Comparison of ENCODE assay signal across 8 mouse cellular contexts in genomic region chr17:69383201-69383940, GRCm38 (mm10). TPM values are rescaled to one million over a fixed set of nuclear protein-coding genes. Genes with fewer than 3 reads are reported as not detected.
DNase-seq lines count a peak whose midpoint lies in the region; ATAC-seq and TF ChIP-seq lines count a peak whose summit lies in the region.

No protein-coding gene starts in this region.

- under 1% methylated on average over 89 of the region's 128 CpGs for WGBS in forebrain, embryonic 15.5 days
- WGBS in neural tube, embryonic 15.5 days: under 1% methylated on average over 72 of the region's 128 CpGs

- no peaks in the 10 kb centered on the region for H3K27me3 ChIP-seq in forebrain, embryonic 15.5 days
- H3K27me3 ChIP-seq in neural tube, embryonic 15.5 days (replicated peaks): no peaks in the 10 kb centered on the region
- H3K27me3 ChIP-seq in testis, adult 2 months (ENCODE audit: control insufficient read depth, insufficient read depth, low read length): no peaks in the 10 kb centered on the region

- intact Hi-C loops in heart, postnatal 25 days (cut with DNase I): no loop called here

- peak; percentile 71 for ATAC-seq in forebrain, embryonic 15.5 days (replicated peaks)
- ATAC-seq in neural tube, embryonic 15.5 days (ENCODE audit: low FRiP score): peak; percentile 83

- peaks cover 0 to 8% of the 10 kb centered on the region in 2 experiments; a peak in 1 of 4 replicates for H3K4me1 ChIP-seq in ES-E14 (ENCODE audit: control insufficient read depth in 2 of 2, insufficient read depth in 2 of 2, low read length in 2 of 2, poor library complexity in 1 of 2)
- peaks cover 15% of the 10 kb centered on the region for H3K4me1 ChIP-seq in forebrain, embryonic 15.5 days
- peaks cover 20% of the 10 kb centered on the region for H3K4me1 ChIP-seq in neural tube, embryonic 15.5 days
- peaks cover 9% of the 10 kb centered on the region for H3K4me1 ChIP-seq in testis, adult 2 months (ENCODE audit: control insufficient read depth, insufficient read depth, low read length)

- H3K4me3 ChIP-seq in ES-E14 (ENCODE audit: insufficient read depth in 1 of 2, low read depth in 1 of 2, low read length in 2 of 2, poor library complexity in 1 of 2, severe bottlenecking in 1 of 2): peak overlapping the region; percentile 88 to 91
- peak overlapping the region; percentile 87 for H3K4me3 ChIP-seq in forebrain, embryonic 15.5 days
- peak overlapping the region; percentile 97 for H3K4me3 ChIP-seq in layer of hippocampus, adult 2 months
- H3K4me3 ChIP-seq in neural tube, embryonic 15.5 days (replicated peaks): peak overlapping the region; percentile 81
- peak overlapping the region; percentile 91 for H3K4me3 ChIP-seq in testis, adult 2 months (ENCODE audit: control insufficient read depth, low read depth, low read length)

- in situ Hi-C loops in ES-E14 (cut with MboI; ENCODE audit: low sequenced_read_pairs in 2 of 2, unreplicated experiment in 2 of 2): no loop called here

- no peaks in the 10 kb centered on the region for H3K9me3 ChIP-seq in ES-E14 (ENCODE audit: control insufficient read depth, insufficient read depth, low read depth, low read length)
- H3K9me3 ChIP-seq in forebrain, embryonic 15.5 days: no peaks in the 10 kb centered on the region
- no peaks in the 10 kb centered on the region for H3K9me3 ChIP-seq in neural tube, embryonic 15.5 days (replicated peaks)

- H3K4me2 ChIP-seq in forebrain, embryonic 15.5 days (replicated peaks): peak overlapping the region; percentile 94
- H3K4me2 ChIP-seq in neural tube, embryonic 15.5 days: peak overlapping the region; percentile 92

- no peak for TF ChIP-seq POLR2A in testis, adult 2 months (IDR thresholded peaks at IDR 0.05; ENCODE audit: control insufficient read depth, low read depth, low read length)

- H3K36me3 ChIP-seq in ES-E14 (ENCODE audit: control insufficient read depth, insufficient read depth, low read length, poor library complexity, severe bottlenecking): peaks cover 15% of the 10 kb centered on the region
- peaks cover 18% of the 10 kb centered on the region for H3K36me3 ChIP-seq in forebrain, embryonic 15.5 days
- peaks cover 15% of the 10 kb centered on the region for H3K36me3 ChIP-seq in neural tube, embryonic 15.5 days
- H3K36me3 ChIP-seq in testis, adult 2 months (ENCODE audit: control insufficient read depth, insufficient read depth, low read length): no peaks in the 10 kb centered on the region

- H3K9ac ChIP-seq in ES-E14 (ENCODE audit: insufficient read depth, low read depth, low read length, poor library complexity, severe bottlenecking): peak overlapping the region; percentile 90
- peak overlapping the region; percentile 89 for H3K9ac ChIP-seq in forebrain, embryonic 15.5 days (replicated peaks)
- H3K9ac ChIP-seq in neural tube, embryonic 15.5 days (replicated peaks): peak overlapping the region; percentile 86

- no peak for TF ChIP-seq CTCF in layer of hippocampus, adult 2 months (conservative IDR thresholded peaks at IDR 0.05)
- TF ChIP-seq CTCF in testis, adult 2 months (IDR thresholded peaks at IDR 0.05; ENCODE audit: control insufficient read depth, insufficient read depth, insufficient replicate concordance, low read depth, low read length): no peak

- no peak for DNase-seq in ES-E14 (ENCODE audit: low read depth, low spot score)
- DNase-seq in cerebellum, adult 11-12 months: peak; percentile 82
- peak; percentile 73 for DNase-seq in heart, postnatal 25 days (ENCODE audit: low spot score)
- DNase-seq in layer of hippocampus, adult 2 months (ENCODE audit: low spot score in 2 of 2): peak; percentile 63 to 66
- DNase-seq in lung, adult 18-20 months: peak; percentile 75 to 76

- peak overlapping the region; percentile 96 for H3K27ac ChIP-seq in ES-E14 (ENCODE audit: insufficient read depth, low read depth, low read length, poor library complexity, severe bottlenecking)
- peak overlapping the region; percentile 99 for H3K27ac ChIP-seq in forebrain, embryonic 15.5 days (replicated peaks)
- peak overlapping the region; percentile 99 for H3K27ac ChIP-seq in layer of hippocampus, adult 2 months
- peak overlapping the region; percentile 100 for H3K27ac ChIP-seq in neural tube, embryonic 15.5 days (replicated peaks)
- peak overlapping the region; percentile 85 for H3K27ac ChIP-seq in testis, adult 2 months (ENCODE audit: control insufficient read depth, insufficient read depth, low read depth, low read length)

TF ChIP-seq in ES-E14, 5 proteins besides CTCF, POLR2A, EP300 and RAD21:
- no peak for TF ChIP-seq MAFK (IDR thresholded peaks at IDR 0.05; ENCODE audit: insufficient read depth, low read depth, low read length)
- no peak for TF ChIP-seq HCFC1 (IDR thresholded peaks at IDR 0.05; ENCODE audit: borderline replicate concordance, insufficient read depth, low read length)
- no peak for TF ChIP-seq ZNF384 (IDR thresholded peaks at IDR 0.05; ENCODE audit: low read depth, low read length)
- no peak for TF ChIP-seq ZC3H11A (IDR thresholded peaks at IDR 0.05; ENCODE audit: borderline replicate concordance, low read depth, low read length)
- TF ChIP-seq CHD2 (IDR thresholded peaks at IDR 0.05; ENCODE audit: low read depth, low read length): no peak

RNA-seq across cellular contexts. Expression of gene Zbtb14, which starts 0.5 kb away (rescaled TPM):
- total RNA-seq in ES-E14 (2012; rRNA removed): 5.4 and 7.1 TPM in 2 replicates
- 36.3 and 38.2 TPM in 2 replicates for polyA plus RNA-seq in forebrain, embryonic 15.5 days (2015; fragmentation: Nextera tagmentation; extraction: Ambion mirVana)
- 10 to 100 TPM in 1 of 2 experiments, 1 to 10 TPM in 1; 9.5 to 12.6 TPM for total RNA-seq in heart, postnatal 25 days (2021)
- 10 to 100 TPM; 19.7 to 21.5 TPM for total RNA-seq in layer of hippocampus, adult 2 months (2021)
- 24.9 and 26.5 TPM in 2 replicates for polyA plus RNA-seq in neural tube, embryonic 15.5 days (2015; fragmentation: Nextera tagmentation; extraction: Ambion mirVana)
- 0.94 and 0.95 TPM in 2 replicates for polyA plus RNA-seq in testis, adult 2 months (2012; rRNA removed)

RNA-seq across cellular contexts. Expression of gene Akain1, which starts 55.8 kb away (rescaled TPM):
- total RNA-seq in ES-E14 (2012; rRNA removed): not detected in 2 replicates
- 0.13 and 0.36 TPM in 2 replicates for polyA plus RNA-seq in forebrain, embryonic 15.5 days (2015; fragmentation: Nextera tagmentation; extraction: Ambion mirVana)
- under 1 TPM; 0.11 to 0.18 TPM for total RNA-seq in heart, postnatal 25 days (2021)
- total RNA-seq in layer of hippocampus, adult 2 months (2021): 10 to 100 TPM; 15.8 to 16.2 TPM
- 2.5 and 2.8 TPM in 2 replicates for polyA plus RNA-seq in neural tube, embryonic 15.5 days (2015; fragmentation: Nextera tagmentation; extraction: Ambion mirVana)
- polyA plus RNA-seq in testis, adult 2 months (2012; rRNA removed): not detected in 2 replicates

Comparison
In these comparisons a context has a peak if more than half of its experiments do, and no peak if none do; other contexts are left out.
1. RNA of gene Akain1, which starts 55.8 kb away (total RNA-seq): 15.8 to 16.2 TPM in layer of hippocampus, adult 2 months; 0.11 to 0.18 TPM in heart, postnatal 25 days and not detected in ES-E14; every median in the first group is over 10 times any median in the second.
2. Peak in every context shown above with its lines, with median percentiles within 50 percentile points of each other: H3K27ac ChIP-seq, H3K4me3 ChIP-seq and H3K9ac ChIP-seq.